In the genomic region with DNA sequence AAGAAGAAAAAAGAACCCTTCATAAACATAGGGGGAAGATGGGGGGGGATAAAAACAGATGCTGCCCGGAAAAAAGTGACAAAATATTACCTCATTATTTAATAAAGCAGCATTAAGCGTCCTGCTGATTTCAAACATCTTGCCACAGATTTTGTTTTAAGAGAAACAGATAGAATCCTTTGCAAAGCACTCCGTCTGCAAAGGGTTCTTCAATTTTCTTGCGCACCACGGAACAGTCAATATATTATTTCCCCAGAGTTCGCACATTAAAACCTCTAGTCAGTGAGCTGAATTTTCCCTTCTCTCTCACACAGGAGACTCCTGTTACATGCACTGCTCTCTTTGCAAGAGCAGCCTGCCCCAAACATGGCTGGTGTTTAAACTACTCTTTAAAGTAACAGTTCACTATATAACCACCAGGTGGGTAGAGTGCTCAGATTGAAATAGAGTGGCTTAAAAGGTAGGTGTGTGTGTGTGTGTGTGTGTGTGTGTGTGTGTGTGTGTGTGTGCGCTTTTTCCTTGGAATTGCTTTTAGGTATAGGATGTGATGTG, we compare ENCODE assay signal across 9 mouse cellular contexts.
DNase-seq lines count a peak whose midpoint lies in the region; ATAC-seq and TF ChIP-seq lines count a peak whose summit lies in the region.
"Had no signal": no experiment of that assay in that cellular context is flagged by ENCODE, and none has a peak within 500 bp of the region (broad histone marks: within the 10 kb centered on the region; RNA-seq: fewer than 3 reads in every experiment).

No protein-coding gene starts in this region.

- no peak overlapping the region for H3K4me2 ChIP-seq in stomach, postnatal 0 days (replicated peaks; ENCODE audit: low read depth)

- no peak overlapping the region for H3K27ac ChIP-seq in embryonic facial prominence, embryonic 10.5 days (replicated peaks)
- peak overlapping the region; percentile 45; the same call in 1 of the 2 replicates for H3K27ac ChIP-seq in left cerebral cortex, adult 2 months
- no peak overlapping the region for H3K27ac ChIP-seq in stomach, postnatal 0 days (replicated peaks)
- H3K27ac ChIP-seq in heart, adult 2 months = no peak overlapping the region

- peaks cover 35% of the 10 kb centered on the region for H3K4me1 ChIP-seq in embryonic facial prominence, embryonic 10.5 days
- H3K4me1 ChIP-seq in stomach, postnatal 0 days (replicated peaks; ENCODE audit: control insufficient read depth, insufficient read depth) = no peaks in the 10 kb centered on the region
- no peaks in the 10 kb centered on the region for H3K4me1 ChIP-seq in heart, adult 2 months (ENCODE audit: control insufficient read depth, insufficient read depth, low read length)

- WGBS in embryonic facial prominence, embryonic 10.5 days = 73% methylated on average over 7 of the region's 7 CpGs
- 69% methylated on average over 7 of the region's 7 CpGs for WGBS in stomach, postnatal 0 days
- WGBS in heart, adult 2 months = 74% methylated on average over 7 of the region's 7 CpGs

- intact Hi-C loops in left cerebral cortex, adult 2 months (cut with DNase I) = no loop called here
- intact Hi-C loops in heart, adult 2 months (cut with DNase I) = no loop called here

- peak overlapping the region; percentile 25; the same call in 1 of the 2 replicates for H3K4me3 ChIP-seq in embryonic facial prominence, embryonic 10.5 days
- H3K4me3 ChIP-seq in left cerebral cortex, adult 2 months = peak overlapping the region; percentile 52
- no peak overlapping the region for H3K4me3 ChIP-seq in stomach, postnatal 0 days (ENCODE audit: low read depth, low read length)
- H3K4me3 ChIP-seq in heart, adult 2 months = no peak overlapping the region

- peak; percentile 34 to 52 for DNase-seq in right cerebral cortex, adult 2 months (ENCODE audit: low spot score in 2 of 2)
- no peak for DNase-seq in right cerebral cortex, postnatal 36 days (ENCODE audit: low spot score in 2 of 2)
- DNase-seq in embryonic facial prominence, embryonic 10.5 days (ENCODE audit: low spot score) = no peak
- DNase-seq in left cerebral cortex, adult 2 months (ENCODE audit: extremely low spot score in 1 of 2, low spot score in 2 of 2) = no peak
- no peak for DNase-seq in stomach, postnatal 0 days (ENCODE audit: low spot score)
- no peak for DNase-seq in adrenal gland, adult (ENCODE audit: inconsistent age in 2 of 2, low spot score in 1 of 2)
- no peak for DNase-seq in kidney, postnatal 25 days
- DNase-seq in heart, adult 2 months = no peak

- H3K36me3 ChIP-seq in embryonic facial prominence, embryonic 10.5 days (replicated peaks) = no peaks in the 10 kb centered on the region
- no peaks in the 10 kb centered on the region for H3K36me3 ChIP-seq in stomach, postnatal 0 days (ENCODE audit: control insufficient read depth, insufficient read depth, low read length)
- H3K36me3 ChIP-seq in heart, adult 2 months (ENCODE audit: control insufficient read depth, insufficient read depth, low read length) = no peaks in the 10 kb centered on the region

- no peaks in the 10 kb centered on the region for H3K79me2 ChIP-seq in heart, adult 2 months (replicated peaks; ENCODE audit: control insufficient read depth, insufficient read depth, low read length)

- no peak for TF ChIP-seq EP300 in stomach, postnatal 0 days (optimal IDR thresholded peaks at IDR 0.05)
- TF ChIP-seq EP300 in heart, adult 2 months (IDR thresholded peaks at IDR 0.05; ENCODE audit: insufficient read depth, low read depth, low read length) = no peak

- ATAC-seq in stomach, postnatal 0 days (ENCODE audit: low FRiP score, low TSS enrichment) = no peak
- ATAC-seq: intestine, embryonic 16.5 days had no signal

- peak; percentile 33 for TF ChIP-seq CTCF in left cerebral cortex, adult 2 months (IDR thresholded peaks at IDR 0.05)
- TF ChIP-seq CTCF in stomach, postnatal 0 days (IDR thresholded peaks at IDR 0.05; ENCODE audit: low read depth) = 0 out of 2 replicates have a peak, but pooled peaks have one; percentile 15
- TF ChIP-seq CTCF in heart, adult 2 months (IDR thresholded peaks at IDR 0.05) = no peak

- TF ChIP-seq POLR2A in heart, adult 2 months (IDR thresholded peaks at IDR 0.05; ENCODE audit: insufficient read depth, low read depth, low read length) = no peak

- no peak overlapping the region for H3K9ac ChIP-seq in stomach, postnatal 0 days (ENCODE audit: low read length)
- H3K9ac ChIP-seq in heart, adult 2 months (ENCODE audit: low read depth, low read length) = no peak overlapping the region

- H3K9me3 ChIP-seq in embryonic facial prominence, embryonic 10.5 days = no peaks in the 10 kb centered on the region
- no peaks in the 10 kb centered on the region for H3K9me3 ChIP-seq in stomach, postnatal 0 days (ENCODE audit: control insufficient read depth, low read length)

- no peaks in the 10 kb centered on the region for H3K27me3 ChIP-seq in embryonic facial prominence, embryonic 10.5 days (replicated peaks; ENCODE audit: low read depth, poor library complexity, severe bottlenecking)
- no peaks in the 10 kb centered on the region for H3K27me3 ChIP-seq in stomach, postnatal 0 days (ENCODE audit: control insufficient read depth, insufficient read depth, low read length)
- no peaks in the 10 kb centered on the region for H3K27me3 ChIP-seq in heart, adult 2 months (ENCODE audit: control insufficient read depth, insufficient read depth, low read length)

Comparison
In these comparisons a context has a peak if more than half of its experiments do, and no peak if none do; other contexts are left out.
1. DNase-seq: peak in right cerebral cortex, adult 2 months (2 of 2); none in right cerebral cortex, postnatal 36 days (0 of 2), embryonic facial prominence, embryonic 10.5 days (single experiment), left cerebral cortex, adult 2 months (0 of 2), stomach, postnatal 0 days (single experiment), adrenal gland, adult (0 of 2), kidney, postnatal 25 days (0 of 2) and heart, adult 2 months (0 of 2).
2. H3K4me3 ChIP-seq: peak in embryonic facial prominence, embryonic 10.5 days (single experiment) and left cerebral cortex, adult 2 months (single experiment); none in stomach, postnatal 0 days (single experiment) and heart, adult 2 months (single experiment).